Mouse (Mus musculus): ENCODE results near the gene Slc12a3.

The Slc12a3 gene

GRCm38 (mm10) chr8:94328932-94329728 is at the start of gene Slc12a3:
Gene Slc12a3 (plus strand): TSS chr8:94329201.
- no peak for DNase-seq (ENCODE audit: low read depth, low spot score)

DNA sequence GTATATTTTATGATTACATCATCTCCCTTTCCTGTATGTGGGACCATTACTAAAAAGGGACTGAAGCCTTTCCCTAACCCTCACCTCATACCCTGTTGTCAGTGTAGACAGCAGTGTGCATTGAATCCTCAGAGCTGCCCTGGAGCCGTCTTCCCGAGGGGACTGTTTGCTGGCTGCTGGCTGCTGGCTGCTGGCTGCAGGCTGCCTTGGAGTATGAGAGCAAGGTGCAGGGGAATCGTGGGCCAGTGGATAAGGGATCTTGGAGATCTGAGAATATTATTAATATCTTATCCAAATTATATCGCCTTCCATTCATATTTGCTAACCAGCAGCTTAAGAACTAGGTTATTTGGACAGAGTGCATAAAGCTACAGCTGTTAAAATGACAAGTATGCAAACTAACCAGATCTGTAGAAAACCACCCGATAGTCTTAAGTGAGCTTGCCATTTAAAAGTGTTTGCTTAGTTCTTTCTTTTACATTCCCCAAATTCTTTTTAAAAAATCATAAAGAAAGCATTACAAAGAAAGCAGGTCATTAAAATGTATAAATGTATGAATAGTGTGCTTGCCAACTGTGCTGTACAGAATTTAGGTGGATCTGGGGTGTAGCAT is 48.9 kb upstream of the Slc12a3 start:
- DNase-seq (ENCODE audit: low read depth, low spot score), result no peak

DNA sequence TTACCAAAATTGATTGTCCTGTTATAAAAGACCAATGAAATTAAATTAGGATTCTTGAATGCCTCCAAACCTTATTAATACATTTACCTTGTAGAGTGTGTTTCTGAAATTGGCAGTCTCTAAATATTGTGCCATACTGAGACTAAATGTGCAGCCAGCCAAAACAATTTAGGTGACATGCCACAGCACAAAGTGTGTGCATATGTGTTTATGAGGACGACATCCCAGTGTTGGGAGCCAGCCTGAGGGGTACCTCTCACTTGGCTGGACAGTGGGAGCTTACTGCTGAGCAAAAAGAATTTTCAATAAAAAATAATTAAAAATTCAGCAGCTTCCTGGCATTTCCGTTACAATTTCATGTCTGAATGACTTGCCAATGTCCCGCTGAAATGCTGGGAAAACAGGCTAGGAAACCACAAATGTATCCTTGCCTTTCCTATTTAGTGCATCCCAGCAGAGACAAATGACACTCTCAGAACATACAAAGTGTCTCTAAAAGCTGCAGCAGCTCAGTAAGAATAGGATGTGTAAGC is 46.5 kb upstream of the Slc12a3 start:
- DNase-seq (ENCODE audit: low read depth, low spot score), result no peak

GRCm38 (mm10) chr8:94284204-94284603 is 44.8 kb upstream of the Slc12a3 start:
- DNase-seq (ENCODE audit: low read depth, low spot score), result no peak

- DNase-seq (ENCODE audit: low read depth, low spot score), result no peak
These were observed 38.4 kb upstream of the Slc12a3 start for GRCm38 (mm10) chr8:94290606-94291005.

- no peak for DNase-seq (ENCODE audit: low read depth, low spot score)
These were observed 36.9 kb upstream of the Slc12a3 start for GRCm38 (mm10) chr8:94292072-94292471.

GRCm38 (mm10) chr8:94292626-94293025 is 36.4 kb upstream of the Slc12a3 start:
- DNase-seq (ENCODE audit: low read depth, low spot score), result no peak

GRCm38 (mm10) chr8:94295687-94296086 is 33.3 kb upstream of the Slc12a3 start:
- no peak for DNase-seq (ENCODE audit: low read depth, low spot score)

DNA sequence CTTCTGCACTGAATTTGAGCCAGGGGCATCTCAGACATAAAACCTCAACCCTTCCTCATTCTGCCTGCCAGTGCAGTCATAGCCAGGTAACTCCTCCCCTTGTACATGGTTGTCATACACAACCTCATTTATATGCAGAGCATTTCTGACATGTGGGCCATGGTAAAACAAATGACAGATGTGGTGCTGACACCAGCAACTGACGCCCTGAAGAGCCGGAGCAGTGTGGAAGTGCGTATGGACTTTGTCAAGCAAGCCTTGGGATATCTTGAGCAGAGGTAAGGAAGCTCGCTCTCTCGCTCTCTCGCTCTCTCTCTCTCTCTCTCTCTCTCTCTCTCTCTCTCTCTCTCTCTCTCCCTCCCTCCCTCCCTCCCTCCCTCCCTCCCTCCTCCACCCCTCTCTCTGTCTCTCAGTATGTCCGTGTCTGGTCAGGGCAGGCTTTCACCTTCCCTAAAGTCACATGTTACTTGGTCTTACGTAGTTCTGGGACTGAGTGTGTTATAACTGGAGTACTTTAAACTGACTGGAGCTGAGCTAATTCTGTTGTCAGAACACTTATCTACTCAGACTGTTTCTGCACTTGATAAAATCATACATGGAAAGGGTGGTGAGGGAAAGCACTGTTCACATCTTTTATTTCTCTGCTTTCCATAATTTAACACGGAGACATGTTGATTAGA is 32.5 kb upstream of the Slc12a3 start:
- no peak for DNase-seq (ENCODE audit: low read depth, low spot score)

GRCm38 (mm10) chr8:94297101-94297500 is 31.9 kb upstream of the Slc12a3 start:
- DNase-seq (ENCODE audit: low read depth, low spot score), result no peak

DNA sequence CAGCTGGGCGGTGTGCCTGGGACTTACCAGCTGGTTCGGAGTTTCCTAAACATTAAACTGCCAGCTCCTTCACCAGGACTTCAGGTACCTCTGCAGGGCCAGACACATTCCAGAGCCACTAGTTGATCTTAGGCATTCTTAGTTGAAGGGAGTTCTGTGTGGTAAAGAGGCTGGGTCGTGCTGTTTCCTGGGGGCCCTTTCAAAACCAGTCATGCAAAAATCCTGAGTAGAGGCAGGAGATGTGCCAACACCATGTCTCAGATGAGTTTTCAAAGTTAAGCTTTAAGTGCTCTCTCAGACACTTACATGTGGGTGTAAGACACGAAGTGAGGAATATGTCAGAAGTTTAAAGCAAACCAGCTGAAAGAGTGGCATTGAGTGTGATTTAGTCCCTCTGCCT is 28.2 kb upstream of the Slc12a3 start:
- no peak for DNase-seq (ENCODE audit: low read depth, low spot score)

- DNase-seq (ENCODE audit: low read depth, low spot score), result no peak
These were observed 24.6 kb upstream of the Slc12a3 start for GRCm38 (mm10) chr8:94304412-94304811.

- DNase-seq (ENCODE audit: low read depth, low spot score), result no peak
These were observed 21.9 kb upstream of the Slc12a3 start for GRCm38 (mm10) chr8:94306989-94307513.

- no peak for DNase-seq (ENCODE audit: low read depth, low spot score)
These were observed 21.3 kb upstream of the Slc12a3 start for GRCm38 (mm10) chr8:94307652-94308051.

DNA sequence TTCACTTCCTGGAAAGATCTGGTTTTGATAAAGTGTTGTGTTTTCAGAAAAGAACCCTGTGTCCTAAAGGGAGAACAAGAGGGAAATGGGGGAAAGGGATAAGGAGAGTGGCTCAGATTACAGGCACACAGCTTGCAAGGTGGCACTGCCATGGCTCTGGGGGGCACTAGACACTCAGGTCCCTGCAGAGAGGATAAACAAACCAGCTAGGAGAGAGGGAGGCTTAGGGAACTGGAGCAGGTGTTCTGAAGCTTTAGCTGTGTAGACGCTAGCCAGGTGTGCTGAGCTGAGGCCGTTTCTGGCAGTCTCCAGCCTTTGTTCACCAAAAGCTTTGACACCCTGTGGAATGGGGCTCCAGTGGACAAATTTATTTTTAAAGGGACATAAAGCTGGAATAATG is 14.9 kb upstream of the Slc12a3 start:
- no peak for DNase-seq (ENCODE audit: low read depth, low spot score)

DNA sequence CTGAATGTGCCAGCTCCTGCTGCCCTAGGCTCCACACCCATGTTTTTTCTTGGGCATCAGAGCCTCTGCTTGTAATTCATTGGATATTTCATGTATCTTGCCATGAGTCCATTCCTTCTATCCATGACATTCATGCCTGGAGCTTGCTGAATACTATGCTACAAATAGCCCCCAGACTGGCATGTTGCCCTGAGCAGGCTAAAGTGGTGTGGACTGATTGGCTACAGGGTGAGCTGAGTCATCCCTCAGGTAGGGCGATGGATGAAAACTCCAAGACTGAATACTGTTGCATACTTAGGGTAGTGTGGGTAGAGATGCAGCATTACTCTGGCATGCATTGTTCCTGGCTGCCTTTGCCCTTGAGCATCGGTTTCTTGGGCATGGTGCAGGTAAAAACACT is 11.8 kb upstream of the Slc12a3 start:
- no peak for DNase-seq (ENCODE audit: low read depth, low spot score)

- no peak for DNase-seq (ENCODE audit: low read depth, low spot score)
These were observed 11.3 kb upstream of the Slc12a3 start for GRCm38 (mm10) chr8:94317691-94318090.

- no peak for DNase-seq (ENCODE audit: low read depth, low spot score)
These were observed 9.0 kb upstream of the Slc12a3 start for GRCm38 (mm10) chr8:94320036-94320435.

DNA sequence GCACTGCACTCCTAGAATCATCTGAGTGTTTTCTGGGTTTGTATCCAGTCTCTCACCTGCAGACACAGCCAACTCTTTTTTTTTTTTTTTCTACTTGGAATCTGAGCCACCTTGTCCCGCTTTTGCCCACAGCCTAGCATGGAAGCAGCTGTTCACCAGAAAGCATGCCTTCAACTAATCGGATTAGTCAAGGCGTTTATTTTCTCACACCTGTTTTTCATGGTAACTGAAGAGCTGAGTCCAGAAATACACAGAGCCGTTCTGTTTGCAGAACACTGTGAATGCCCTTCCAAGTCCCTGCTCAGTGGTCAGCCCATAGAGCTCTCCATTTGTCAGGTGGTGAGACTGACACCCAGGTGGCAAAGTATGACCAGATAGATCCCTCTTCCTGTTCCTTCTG is 6.9 kb upstream of the Slc12a3 start:
- DNase-seq (ENCODE audit: low read depth, low spot score), result peak; percentile 14

- DNase-seq (ENCODE audit: low read depth, low spot score), result no peak
These were observed 6.0 kb upstream of the Slc12a3 start for GRCm38 (mm10) chr8:94323041-94323440.

GRCm38 (mm10) chr8:94324071-94324470 is 4.9 kb upstream of the Slc12a3 start:
- DNase-seq (ENCODE audit: low read depth, low spot score), result no peak

DNA sequence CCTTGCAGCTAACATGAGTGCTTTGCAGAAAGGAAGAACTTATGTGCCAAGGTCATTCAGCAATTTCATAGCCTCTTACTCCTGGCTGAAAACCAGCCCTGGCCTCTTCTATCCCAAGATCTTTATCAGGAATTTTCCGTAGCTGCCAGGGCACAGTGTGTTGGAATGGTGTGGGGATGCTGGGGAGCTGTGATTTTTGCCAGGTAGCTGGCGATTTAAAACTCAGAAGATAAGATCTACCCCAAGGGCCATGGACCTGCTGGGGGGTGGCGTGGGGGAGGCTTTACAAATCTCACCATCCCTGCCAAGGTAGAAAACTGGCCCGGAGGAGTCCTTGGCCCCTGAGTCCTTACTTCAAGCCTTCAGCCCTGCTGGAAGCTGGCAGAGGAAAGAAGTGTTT is 3.0 kb upstream of the Slc12a3 start:
- no peak for DNase-seq (ENCODE audit: low read depth, low spot score)

Data from mesoderm, embryonic 11.5 days (tissue).